Mouse (Mus musculus) brain, embryonic 18.5 days (tissue): Measurements from ENCODE around the gene Kidins220.
A peak's percentile ranks its signal among the peaks of the same experiment; 100 is the strongest.

Source experiments
- DNase-seq: peaks from one replicate; pipeline ENCODE4 v3.0.0-alpha.2; 2012; ENCODE audit warnings: low read depth, low spot score

Gene Kidins220

GRCm38 (mm10) chr12:25089433-25089832 is 114.7 kb downstream of the Kidins220 start:
- no peak for DNase-seq

- no peak for DNase-seq
These were observed 117.4 kb downstream of the Kidins220 start for GRCm38 (mm10) chr12:25092027-25092704.

GRCm38 (mm10) chr12:25092751-25093211 is 118.1 kb downstream of the Kidins220 start:
- DNase-seq: no peak

GRCm38 (mm10) chr12:25093241-25093774 is 118.6 kb downstream of the Kidins220 start:
- DNase-seq: no peak

- no peak for DNase-seq
These were observed 120.1 kb downstream of the Kidins220 start for GRCm38 (mm10) chr12:25094621-25095521.

- DNase-seq: no peak
These were observed 120.8 kb downstream of the Kidins220 start for GRCm38 (mm10) chr12:25095538-25095937.

GRCm38 (mm10) chr12:25095974-25096639 is 121.4 kb downstream of the Kidins220 start:
- DNase-seq: peak; percentile 96

- no peak for DNase-seq
These were observed 121.9 kb downstream of the Kidins220 start for GRCm38 (mm10) chr12:25096640-25097051.

GRCm38 (mm10) chr12:25097052-25097209 is 122.2 kb downstream of the Kidins220 start, which contains the start of gene Id2:
Gene Id2, minus strand, starts transcription at chr12:25097140.
- no peak for DNase-seq

- DNase-seq: no peak
These were observed 122.8 kb downstream of the Kidins220 start for GRCm38 (mm10) chr12:25097210-25098160.

- no peak for DNase-seq
These were observed 123.4 kb downstream of the Kidins220 start for GRCm38 (mm10) chr12:25098161-25098550.

GRCm38 (mm10) chr12:25098561-25099312 is 124.0 kb downstream of the Kidins220 start:
- no peak for DNase-seq

GRCm38 (mm10) chr12:25099313-25099562 is 124.5 kb downstream of the Kidins220 start:
- DNase-seq: no peak

GRCm38 (mm10) chr12:25099563-25100408 is 125.1 kb downstream of the Kidins220 start:
- DNase-seq: no peak

GRCm38 (mm10) chr12:25100411-25101217 is 125.9 kb downstream of the Kidins220 start:
- no peak for DNase-seq

- DNase-seq: no peak
These were observed 126.7 kb downstream of the Kidins220 start for GRCm38 (mm10) chr12:25101389-25101788.

- no peak for DNase-seq
These were observed 129.2 kb downstream of the Kidins220 start for GRCm38 (mm10) chr12:25103911-25104310.

- no peak for DNase-seq
These were observed 129.8 kb downstream of the Kidins220 start for GRCm38 (mm10) chr12:25104541-25104940.

- DNase-seq: no peak
These were observed 134.1 kb downstream of the Kidins220 start for GRCm38 (mm10) chr12:25108865-25109264.
